Mouse (Mus musculus) right cerebral cortex, postnatal 4 days (tissue): ENCODE measurements around the gene Tnn.

ENCODE experiments used
- DNase-seq: peaks from one replicate; pipeline ENCODE4 v3.0.0-alpha.2; 2022

The Tnn gene

DNA sequence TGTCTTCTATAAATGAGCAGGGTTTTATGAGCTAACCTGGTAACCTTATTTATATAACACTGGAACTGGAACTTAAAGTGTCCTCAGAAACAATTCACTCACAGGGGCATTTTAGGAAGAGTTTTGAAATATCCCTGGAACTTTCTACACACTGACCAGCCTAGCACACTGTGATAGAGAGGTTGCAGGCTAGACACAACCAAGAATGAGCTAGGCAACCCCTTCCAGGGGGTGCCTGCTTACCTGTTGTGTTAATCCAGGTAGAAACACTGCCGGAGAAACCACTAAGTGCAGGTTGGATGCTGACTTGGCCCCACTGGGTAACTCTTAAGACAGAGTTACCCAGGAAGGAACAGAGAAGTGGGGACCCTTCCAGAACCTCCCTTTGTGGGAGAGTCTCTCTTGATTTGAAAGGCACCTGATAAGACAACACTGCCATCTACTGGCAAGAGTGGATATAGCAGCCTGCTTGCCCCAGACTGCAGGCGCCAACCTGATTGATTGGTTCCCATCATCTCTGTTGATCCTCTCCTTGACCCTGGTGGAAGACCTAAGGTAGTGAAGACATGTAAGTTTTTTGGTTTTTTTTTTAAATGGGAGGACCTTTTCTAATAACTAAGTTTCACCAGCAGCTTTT lies 72.5 kb downstream of the Tnn start:
- peak; percentile 96 for DNase-seq

DNA sequence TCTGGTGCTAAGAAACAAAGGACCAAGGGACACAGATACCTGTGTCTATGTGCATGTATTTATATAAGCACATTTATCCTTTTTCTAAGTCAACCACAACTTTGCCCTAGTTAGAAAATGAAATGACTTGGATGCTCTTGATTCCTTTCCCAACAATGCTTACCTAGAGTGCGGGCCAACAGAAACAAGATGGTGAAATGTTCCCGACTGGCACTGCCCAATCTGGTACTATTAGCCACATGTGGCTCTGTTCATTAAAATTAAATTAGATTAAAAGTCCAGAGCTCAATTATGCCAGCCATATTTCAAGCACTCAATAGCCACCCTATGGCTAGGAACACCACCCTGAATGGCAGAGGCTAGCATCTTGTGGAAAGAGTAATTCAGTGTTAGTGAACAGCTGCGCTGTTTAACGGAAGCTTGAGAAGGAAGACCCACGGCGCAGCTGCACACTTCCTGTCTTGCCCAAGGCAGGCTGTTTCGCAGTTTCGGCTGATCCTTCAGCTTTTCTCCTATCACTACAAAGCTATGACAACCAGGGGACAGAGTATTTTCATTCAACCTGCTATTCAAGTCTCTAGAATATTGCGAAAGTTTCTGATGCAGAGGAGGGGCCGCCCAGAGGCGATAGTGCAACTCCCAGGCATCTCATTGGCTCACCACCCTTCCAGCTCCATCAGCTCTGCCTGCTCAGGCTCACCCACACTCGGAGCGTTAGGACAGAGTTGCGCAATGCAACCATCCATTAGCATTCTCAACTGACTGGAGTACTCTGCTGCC lies 74.3 kb downstream of the Tnn start:
- DNase-seq: no peak

DNA sequence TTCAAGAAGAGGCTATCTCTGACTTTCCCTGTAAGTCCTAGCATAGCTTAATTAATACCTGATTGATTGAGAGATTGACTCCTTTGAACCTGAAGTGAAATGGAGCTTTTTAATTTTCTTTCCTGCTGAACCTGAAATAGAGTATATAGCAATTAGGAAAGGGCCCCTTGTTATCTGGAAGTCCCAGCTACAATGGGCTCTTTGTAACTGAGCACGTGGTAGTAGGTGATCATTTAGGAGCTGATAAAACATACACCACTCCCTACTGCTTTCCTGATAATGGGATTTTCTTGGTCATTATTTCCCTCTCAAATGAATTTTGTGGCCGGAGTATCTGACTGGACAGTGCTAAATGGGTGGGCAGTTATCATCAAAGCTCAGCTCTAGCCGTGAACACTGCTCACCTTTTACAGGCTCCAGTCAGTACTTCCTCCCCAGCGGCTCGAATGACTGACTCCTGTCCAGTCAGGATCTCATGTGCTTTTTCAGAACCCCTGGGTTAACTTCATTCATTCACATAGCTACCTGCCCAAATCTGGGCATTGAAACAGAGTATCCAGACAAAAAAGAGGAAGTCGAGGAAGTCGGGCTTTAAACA lies 88.7 kb downstream of the Tnn start:
- DNase-seq: no peak

DNA sequence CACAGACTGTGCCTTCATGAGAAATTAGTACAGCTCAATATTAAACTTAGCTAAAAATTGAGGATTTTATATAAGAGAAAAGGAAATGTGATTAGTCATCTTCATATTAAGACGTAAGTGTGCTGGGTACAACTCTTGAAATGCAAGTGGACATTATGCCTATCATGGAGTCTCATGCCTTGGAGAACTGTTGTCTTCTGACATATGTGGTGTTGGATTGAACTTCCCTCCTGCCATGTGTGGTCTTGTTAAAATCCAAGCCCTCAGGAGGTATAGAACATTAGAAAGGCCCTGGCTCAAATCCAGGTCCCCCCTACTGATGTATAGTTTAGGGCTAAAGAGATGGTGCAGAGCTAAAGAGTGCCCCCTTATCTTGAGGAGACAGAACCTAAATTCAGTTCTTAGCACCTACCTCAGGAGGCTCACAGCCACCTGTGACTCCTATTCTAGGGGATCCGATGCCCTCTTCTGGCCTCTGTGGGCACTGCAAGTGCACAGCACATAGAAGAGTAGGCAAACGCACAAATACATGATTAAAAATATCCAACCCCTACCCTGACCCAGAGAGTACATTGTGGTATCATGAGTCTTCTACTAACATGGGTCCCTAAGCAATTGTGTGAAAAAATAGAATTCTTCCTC lies 91.5 kb downstream of the Tnn start:
- peak; percentile 42 for DNase-seq

DNA sequence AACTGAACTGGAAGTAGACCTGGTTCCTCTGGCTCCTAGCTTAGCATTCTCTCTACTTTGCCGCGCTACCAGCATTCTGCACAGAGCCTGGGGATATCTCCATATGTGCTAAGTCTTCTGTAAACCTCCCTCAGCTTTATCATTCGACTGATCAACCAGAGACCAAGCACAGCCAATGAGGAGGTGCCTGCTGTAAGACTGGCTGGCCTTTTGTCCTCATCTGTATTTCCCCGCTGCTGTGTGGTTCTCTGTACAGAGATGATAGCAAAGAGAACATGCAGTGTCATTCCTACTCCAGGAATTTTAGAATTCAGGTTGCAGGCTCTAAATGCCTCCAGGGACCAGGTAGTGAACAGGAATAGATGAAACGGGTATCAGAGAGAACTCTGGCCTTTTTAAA lies 92.1 kb downstream of the Tnn start:
- DNase-seq: no peak

DNA sequence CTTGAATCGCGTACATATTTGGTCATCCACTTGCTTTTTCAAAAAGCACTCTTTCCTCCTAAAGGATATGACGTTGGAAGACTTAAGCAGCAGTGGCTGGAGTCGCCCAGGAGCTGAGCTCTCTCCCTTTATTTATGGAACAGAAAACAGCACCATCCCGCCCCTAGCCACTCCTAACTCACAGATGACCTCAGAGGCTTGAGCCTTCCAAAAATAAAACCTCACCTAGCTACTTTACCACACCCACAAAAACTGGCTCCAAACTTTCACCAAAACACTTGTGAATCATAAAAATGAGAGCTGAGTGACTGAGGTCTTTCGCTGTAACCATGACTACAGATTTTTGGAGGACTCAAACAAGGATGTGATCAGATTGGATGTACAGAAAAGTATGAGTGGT lies 92.8 kb downstream of the Tnn start:
- no peak for DNase-seq

DNA sequence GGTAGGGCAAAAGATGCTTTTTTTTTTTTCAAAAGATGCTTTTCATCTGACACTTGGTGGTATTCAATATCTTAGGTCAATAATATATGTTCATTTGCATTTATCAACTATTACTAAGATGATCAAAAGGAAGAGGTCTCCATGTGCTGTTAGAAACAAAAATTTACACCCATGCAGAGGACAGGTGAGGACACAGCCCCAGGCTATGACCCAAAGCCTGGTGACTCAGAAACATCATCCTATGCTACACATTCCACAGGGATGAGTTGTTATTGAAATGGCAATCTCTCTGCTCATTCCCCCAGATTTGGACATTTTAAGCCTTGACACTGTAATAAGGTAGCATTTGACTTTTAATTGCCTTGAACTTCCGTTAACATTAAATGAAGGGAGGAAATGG lies 93.5 kb downstream of the Tnn start:
- DNase-seq: no peak

DNA sequence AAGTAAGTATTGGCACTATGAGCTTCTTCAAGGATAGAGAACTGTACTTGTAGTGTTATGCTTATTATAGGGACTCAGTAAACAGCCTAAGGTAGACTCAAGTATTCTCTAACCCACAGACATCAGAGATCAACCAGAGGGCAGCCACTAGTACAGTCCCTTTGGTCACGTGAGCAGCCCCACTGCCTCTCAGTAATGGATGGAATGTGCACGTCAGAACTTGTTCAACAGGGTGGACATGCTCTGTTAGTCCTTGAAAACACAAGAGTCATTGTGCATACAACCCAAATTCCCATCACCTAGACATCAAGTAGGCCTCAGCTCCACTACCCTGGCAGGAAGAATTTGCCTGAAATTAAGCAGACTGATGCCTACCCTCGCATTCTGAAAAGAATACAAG lies 95.7 kb downstream of the Tnn start:
- DNase-seq: no peak

DNA sequence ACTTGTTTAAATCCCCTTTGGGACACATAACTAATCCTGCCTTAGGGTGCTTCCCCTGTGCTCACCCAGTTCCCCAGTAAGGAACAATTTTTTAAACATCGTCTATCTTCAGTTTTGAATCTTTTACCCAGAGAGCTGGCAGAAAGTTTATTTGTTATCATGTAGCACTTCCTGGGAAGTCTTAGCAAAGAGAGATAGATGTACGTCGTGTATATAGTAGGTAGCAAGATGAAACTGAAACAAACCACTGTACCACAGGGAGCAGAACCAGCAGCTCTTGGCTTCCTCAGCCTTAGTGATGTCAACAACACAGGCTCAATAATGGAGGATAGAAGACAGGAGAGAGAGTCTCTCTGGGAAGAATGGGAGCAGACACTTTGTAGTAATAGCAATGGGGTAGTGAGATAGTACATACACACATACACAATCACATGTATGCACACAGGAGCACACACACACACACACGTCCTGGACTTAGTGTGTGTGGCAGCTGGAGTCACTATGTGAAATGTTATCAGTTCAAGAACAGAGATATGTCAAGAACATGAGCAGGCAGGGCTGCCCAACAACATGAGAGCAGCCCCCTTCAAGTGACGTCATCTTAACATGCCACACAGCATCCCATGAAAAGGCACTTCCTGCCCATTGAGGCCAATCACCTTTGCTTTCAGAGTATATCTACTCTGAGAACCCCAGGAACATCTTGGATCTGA lies 98.9 kb downstream of the Tnn start:
- no peak for DNase-seq

DNA sequence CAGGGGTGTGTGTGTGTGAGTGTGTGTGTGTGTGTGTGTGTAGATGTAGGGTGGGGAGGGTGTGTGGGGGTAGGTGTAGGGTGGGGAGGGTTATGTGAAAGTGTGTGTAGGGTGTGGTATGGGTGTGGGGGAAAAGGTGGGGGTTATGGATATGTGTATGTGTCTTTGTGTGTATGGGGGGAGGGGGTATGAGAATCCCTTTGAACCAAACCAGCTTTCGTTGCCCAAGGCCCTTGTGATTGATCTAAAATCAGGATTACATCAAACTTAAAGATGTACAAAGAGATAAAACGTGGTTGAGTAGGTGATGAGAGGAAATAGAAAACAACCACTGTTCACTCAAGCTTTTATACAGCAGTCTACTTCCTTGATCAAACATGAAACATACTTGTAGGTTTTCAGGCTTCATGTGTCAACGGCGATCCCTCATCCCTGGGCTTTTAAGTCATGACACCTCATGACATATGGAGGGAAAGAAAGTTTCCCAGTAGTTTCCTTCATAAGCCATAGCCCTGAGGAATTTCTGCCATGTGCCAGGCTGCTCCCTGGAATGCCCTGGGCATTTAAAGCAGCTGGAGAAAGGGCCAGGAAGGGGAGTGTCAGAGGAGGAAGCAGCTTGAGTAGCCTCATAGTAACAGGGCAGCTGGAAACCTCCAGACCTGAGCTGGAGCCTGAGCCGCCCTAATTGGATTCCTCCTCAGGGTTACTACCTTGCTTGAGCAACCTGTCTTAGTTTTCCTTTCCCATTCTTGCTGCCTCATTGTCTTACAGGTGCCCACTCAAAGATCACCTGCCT lies 99.7 kb downstream of the Tnn start:
- no peak for DNase-seq

DNA sequence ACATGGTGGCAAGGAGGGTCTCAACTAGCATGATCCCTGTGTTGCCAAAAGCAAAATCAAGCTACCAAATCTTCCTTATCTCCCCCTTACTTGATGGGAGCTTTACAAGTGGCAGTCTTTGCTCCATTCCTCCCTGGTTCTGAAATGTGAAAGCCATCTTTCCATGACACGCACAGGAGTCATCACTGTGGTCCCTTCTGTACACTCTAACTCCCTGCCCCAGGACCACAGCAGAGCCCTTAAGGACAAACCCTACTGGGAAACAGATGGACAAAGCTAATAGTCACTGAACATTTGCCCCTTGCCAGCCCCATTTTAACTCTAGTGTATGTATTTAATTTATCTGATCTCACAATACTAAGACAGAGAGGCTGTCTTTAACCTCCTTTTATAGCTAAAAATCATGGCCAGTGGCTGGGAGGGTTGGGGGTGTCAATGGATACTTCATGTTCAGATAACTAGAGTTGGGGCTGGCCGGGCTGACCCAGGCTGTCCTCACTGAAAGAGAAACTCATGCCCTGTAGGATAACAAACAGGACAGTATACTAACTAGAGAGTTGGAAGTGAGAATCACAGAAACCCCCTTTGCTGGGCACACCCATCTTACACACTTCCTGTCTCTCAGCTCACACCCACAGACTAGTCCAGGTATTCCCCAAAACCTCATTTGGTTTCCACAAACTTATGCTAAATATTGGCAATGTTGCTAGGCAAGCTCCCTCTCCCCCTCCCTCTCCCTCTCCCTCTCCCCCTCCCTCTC lies 100.6 kb downstream of the Tnn start:
- DNase-seq: no peak

DNA sequence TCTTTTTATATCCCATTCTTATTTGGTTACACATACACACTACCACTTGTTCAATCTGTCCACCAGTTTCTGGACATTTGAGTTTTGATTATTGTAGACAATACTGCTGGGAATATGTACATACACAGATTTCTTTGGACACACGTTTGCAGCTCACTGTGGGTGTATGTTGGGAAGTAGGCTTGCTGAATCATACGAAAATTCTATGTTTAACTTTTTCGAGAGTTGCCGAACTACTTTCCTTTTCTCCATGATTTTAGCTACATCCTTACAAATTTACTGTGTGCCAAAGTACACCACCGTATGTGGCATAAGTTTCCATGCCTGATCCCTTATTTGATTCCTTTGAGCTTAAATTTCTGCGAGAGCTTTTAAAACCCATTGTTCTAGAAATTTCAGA lies 102.5 kb downstream of the Tnn start:
- DNase-seq: no peak

DNA sequence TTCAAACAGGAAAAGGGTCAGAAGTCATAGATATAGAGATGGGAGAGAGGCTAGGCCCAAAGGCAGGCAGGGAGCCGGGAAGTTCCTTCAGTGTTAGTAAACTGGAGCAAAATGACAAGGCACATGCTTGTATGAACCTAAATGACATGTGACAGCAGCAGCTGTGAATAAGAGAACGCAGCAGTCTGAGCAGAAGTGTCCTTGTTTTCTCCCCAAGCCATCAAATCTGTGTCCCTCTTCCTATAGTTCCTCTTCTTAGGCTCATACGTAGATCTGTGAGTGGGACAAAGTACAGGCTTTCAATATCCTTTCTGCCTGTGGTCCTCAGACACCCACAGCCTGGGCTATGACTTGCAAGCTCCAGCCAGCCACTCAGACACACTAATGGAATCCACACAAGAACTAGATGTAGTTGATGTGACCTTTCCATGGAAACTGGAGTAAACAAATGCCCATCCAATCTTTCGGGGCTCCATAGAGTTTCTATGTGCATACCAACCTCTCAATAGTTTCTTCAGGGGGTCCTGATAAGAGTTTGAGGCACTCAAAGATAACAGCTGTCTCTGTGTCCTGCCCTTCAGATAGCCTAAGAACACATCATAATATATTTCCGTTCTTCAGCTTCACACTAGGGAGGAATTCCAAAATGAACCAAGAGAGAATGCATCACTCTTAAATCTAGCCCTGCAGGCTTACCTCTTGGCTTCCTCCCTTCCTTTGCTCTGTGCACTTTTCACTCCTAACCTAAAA lies 104.1 kb downstream of the Tnn start:
- no peak for DNase-seq

DNA sequence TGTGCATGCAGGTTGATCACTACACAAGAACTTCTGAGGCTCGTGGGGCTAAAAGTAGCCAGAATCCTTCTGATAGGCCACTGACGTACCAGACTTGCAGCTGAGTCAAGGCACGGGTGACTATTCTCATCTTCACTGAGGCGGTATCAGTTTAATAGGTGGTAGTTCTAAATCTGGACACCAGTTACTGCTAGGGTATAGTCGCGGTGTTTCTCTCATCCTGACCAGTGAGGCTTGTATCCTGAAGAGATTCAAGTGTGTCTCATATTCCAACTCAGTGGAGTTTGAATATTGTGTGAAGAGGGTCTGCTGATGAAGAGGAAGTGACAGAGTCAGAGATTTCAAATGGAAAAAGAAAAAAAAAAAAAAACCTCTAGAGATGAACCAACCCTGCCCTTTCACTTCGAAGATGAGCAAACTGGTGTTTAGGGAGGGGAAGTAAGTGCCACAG lies 105.9 kb downstream of the Tnn start:
- no peak for DNase-seq

DNA sequence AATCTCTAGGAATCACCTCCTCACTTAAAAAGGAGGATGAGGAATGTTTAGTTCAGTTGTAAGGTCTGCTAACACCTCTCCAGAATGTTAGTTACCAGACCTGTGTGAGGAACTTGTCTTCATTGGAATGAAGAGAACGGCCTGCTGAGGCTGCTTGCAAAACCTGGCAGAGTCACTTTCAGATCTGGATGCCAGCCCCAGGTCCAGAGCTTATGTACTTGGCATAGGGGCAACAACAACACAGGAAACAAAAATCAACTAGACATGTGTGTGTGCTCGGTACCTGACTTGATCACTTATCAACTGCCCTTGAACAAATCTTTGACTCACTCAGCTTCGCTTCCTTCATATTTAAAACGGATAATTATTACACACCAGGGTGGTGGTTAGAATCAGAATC lies 106.6 kb downstream of the Tnn start:
- no peak for DNase-seq

DNA sequence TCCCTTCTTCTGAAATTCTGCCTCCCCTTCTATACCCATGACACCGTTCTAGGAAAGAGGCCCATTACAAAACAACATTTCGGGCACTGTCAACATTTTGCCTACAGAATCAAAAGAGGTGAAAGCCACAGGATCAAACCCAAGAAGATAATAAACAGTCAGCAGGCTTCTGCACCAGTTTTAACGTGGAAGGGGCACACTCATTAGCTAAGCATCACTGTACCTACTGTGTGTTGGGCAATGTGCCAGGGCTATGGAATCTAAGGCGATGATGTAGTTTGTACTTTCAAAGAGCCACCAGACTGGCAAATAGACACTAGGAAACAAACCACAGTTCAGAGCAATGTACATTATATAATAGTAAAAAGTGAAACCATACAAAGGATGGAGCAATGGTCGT lies 107.4 kb downstream of the Tnn start:
- DNase-seq: no peak

DNA sequence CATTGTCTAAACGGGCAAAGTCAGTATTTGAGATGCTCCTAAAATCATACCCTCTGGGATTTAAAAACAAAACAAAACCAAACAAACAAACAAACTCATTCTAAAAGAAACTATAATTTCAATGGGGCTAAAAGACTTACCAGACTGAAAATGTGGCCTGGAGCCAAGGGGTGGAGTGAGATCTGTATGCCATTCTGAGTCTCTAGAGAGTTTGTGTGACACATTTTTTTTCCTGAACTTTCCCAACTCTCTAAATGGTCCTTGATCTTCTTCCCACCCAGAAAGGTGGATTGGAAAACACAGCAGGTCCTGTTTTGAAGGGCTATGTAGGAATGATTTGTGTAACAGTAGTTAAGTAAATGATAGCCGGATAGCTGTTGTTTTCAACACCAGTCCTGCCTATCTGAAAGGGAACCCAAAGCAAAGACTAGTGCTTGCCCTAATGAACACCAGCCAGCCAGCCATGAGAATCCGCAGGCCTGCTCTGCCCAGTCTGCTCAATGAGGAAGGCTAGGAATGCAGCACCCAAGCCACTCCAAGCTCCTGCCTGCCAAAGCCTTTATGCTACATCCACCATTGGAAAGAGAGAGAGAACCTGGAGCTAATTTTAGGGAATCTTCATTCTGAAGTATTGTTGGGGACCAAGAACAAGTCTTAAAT lies 108.2 kb downstream of the Tnn start:
- no peak for DNase-seq

DNA sequence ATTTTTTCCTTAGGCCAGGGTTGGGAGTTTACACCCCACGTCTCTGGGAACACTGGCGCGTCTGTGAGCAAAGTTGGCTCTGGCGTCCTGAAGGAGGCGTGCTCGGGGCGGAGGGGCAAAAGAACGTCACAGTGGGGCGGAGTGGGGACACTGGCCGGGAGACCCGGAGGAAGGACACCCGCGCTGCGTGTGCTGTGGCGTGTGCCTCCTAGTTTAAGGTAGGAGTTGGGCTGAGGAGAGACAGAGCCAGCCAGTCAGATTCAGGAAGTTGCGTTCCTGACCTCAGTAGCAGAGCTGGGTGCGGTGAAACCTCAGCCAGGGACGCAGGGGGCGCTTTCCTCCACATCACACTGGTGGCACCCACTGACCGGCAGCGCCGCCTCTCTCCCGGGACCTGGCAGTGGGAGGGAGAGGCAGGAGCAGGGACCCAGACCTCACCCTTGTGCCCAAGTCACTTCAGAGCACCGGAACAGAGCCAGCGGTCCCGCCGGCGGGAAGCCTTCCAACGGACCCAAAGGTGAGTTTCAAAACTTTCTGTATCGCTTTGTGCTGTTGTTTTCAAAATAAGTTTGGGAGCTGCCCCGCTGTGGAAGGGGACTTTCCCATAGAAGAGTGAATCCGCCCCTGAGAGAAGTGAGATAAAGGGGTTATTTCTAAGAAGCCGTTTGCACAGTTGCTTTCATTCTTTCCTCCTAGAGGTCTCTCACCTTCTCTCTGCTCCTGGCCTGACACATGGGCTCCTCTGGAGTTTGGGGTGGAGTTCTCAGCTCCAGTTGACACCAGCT lies 109.0 kb downstream of the Tnn start, which contains the start of gene 4930523C07Rik:
TSS of gene 4930523C07Rik (plus strand) at position 146 of the 785 bp plus-strand sequence.
- peak; percentile 22 for DNase-seq

DNA sequence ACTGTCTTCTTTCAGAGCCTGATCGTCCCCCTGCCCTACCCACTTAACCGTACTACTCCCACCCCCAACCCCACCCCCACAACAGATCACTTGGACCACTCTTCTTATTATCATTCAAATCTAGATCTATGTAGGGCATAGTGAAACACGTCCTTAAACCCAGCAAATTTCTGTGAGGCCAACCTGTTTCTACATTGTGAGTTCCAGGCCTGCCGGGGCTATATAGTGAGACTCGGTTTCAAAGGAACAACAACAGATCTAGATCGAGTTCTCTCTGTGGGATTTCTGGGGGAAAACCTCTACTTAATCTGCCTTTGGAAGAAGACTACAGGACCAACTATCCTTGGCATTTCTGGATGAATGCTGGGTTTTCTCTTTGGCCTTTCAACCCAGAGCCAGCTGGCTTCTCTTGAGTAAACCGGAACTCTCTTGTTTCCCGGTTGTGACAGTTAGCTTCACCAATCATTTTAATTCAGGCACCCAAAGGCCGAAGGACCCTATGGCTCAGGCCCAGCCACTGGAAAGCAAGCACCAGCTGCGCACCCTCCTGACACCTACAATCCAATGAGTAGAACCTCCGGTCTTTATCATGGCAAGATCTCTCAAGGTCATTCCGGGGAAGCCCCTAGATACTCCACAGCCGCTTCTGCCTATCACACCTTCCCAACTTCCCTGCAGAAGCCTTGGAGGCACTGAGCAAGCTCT lies 110.0 kb downstream of the Tnn start:
- no peak for DNase-seq
